Mouse (Mus musculus) midbrain, postnatal 0 days (tissue): Measurements from ENCODE around the gene 9330182O14Rik. TPM values are rescaled to one million over a fixed set of nuclear protein-coding genes. Genes with fewer than 3 reads are reported as not detected.

Source experiments
- ATAC-seq: fragments of 200-750 bp; cut with Nextera tagmentation; 2 replicates; pipeline ENCODE4 v1.8.0; 2017; ENCODE audit warnings: moderate number of reproducible peaks, mild to moderate bottlenecking, moderate TSS enrichment, moderate library complexity; ENCODE audit not compliant: low FRiP score
- DNase-seq: peaks from one replicate; pipeline ENCODE4 v3.0.0-alpha.2; 2015; ENCODE audit warnings: low spot score
- H3K27ac ChIP-seq: fragments of 300-500 bp; sonication (generic); 2 replicates; pipeline ENCODE4 v1.5.1; 2014; ENCODE audit warnings: low read depth, mild to moderate bottlenecking, low read length, mixed read lengths
- H3K27me3 ChIP-seq: fragments of 300-500 bp; sonication (generic); 2 replicates; pipeline ENCODE4 v1.6.1; 2014; ENCODE audit warnings: low read length, control low read depth, mixed read lengths; ENCODE audit not compliant: insufficient read depth
- H3K36me3 ChIP-seq: fragments of 300-500 bp; sonication (generic); 2 replicates; pipeline ENCODE4 v1.6.1; 2014; ENCODE audit warnings: low read length, control low read depth, mixed read lengths; ENCODE audit not compliant: insufficient read depth
- H3K4me1 ChIP-seq: fragments of 300-500 bp; sonication (generic); 2 replicates; pipeline ENCODE4 v1.6.1; 2014; ENCODE audit warnings: mild to moderate bottlenecking, control low read depth, antibody characterized with exemption, low read length, mixed read lengths; ENCODE audit not compliant: insufficient read depth
- H3K4me2 ChIP-seq: fragments of 300-500 bp; sonication (generic); 2 replicates; pipeline ENCODE4 v1.6.1; 2014; ENCODE audit warnings: low read depth, mild to moderate bottlenecking, low read length, mixed read lengths; ENCODE audit not compliant: poor library complexity, severe bottlenecking
- H3K4me3 ChIP-seq: fragments of 300-500 bp; sonication (generic); 2 replicates; pipeline ENCODE4 v1.5.1; 2014; ENCODE audit warnings: low read depth, mild to moderate bottlenecking, low read length, moderate library complexity
- H3K9ac ChIP-seq: fragments of 300-500 bp; sonication (generic); replicated peaks from 2 replicates; pipeline ENCODE4 v1.6.1; 2014; ENCODE audit warnings: mild to moderate bottlenecking, low read length, moderate library complexity, mixed read lengths; ENCODE audit not compliant: poor library complexity, severe bottlenecking
- H3K9me3 ChIP-seq: fragments of 300-500 bp; sonication (generic); 2 replicates; pipeline ENCODE4 v1.6.1; 2016; ENCODE audit warnings: low read length, control low read depth
- CTCF ChIP-seq: IDR thresholded peaks from 2 replicates; pipeline ENCODE4 v1.5.1; 2016; ENCODE audit warnings: antibody characterized with exemption, mild to moderate bottlenecking
- WGBS: fragments of 180-500 bp; shearing (Covaris S2); extraction: QIAGEN DNeasy Blood & Tissue Kit; methylation state at CpG from one replicate; pipeline ENCODE4 v1.1.7; 2014; 5-methylcytosine and 5-hydroxymethylcytosine counted together
- microRNA-seq: library from miRNA; unstranded; fragments of <30 nt; microRNA quantifications from one replicate; pipeline ENCODE4, GENCODE M21; 2016; ENCODE audit warnings: borderline number of aligned reads
- polyA plus RNA-seq: library from polyadenylated mRNA; unstranded; fragments of >200 nt; fragmentation: Nextera tagmentation; extraction: Ambion mirVana; gene quantifications from 2 replicates; pipeline ENCODE4 v1.2.1, GENCODE M21; 2015
- total RNA-seq: library from RNA; depleted of rRNA; stranded (reverse); fragments of >200 nt; gene quantifications from 2 replicates; pipeline ENCODE4 v1.2.3, GENCODE M21; 2014

The 9330182O14Rik gene
- total and polyA plus RNA-seq, 2 experiments from 2014 or later = not detected

GRCm38 (mm10) chr15:40169705-40170104, 35.5 kb downstream of the 9330182O14Rik start:
- peak overlapping the region; percentile 1; the same call in 1 of the 2 replicates for H3K4me3 ChIP-seq
- no peaks in the 10 kb centered on the region for H3K4me1 ChIP-seq
- H3K9ac ChIP-seq = no peak overlapping the region
- WGBS = 13% methylated on average over 13 of the region's 13 CpGs
- TF ChIP-seq CTCF = no peak
- DNase-seq (peak; percentile 74), ATAC-seq (peak; percentile 65; the same call in 1 of the 2 replicates)
- H3K27ac ChIP-seq = no peak overlapping the region
- no peaks in the 10 kb centered on the region for H3K36me3 ChIP-seq
- H3K4me2 ChIP-seq = peak overlapping the region; percentile 23
- no peaks in the 10 kb centered on the region for H3K27me3 ChIP-seq
- no peaks in the 10 kb centered on the region for H3K9me3 ChIP-seq

GRCm38 (mm10) chr15:40179423-40179822, 45.3 kb downstream of the 9330182O14Rik start:
- Histone ChIP-seq H3K27ac (no peak overlapping the region), H3K36me3 (no peaks in the 10 kb centered on the region), H3K4me3 (no peak overlapping the region), H3K27me3 (no peaks in the 10 kb centered on the region), H3K4me1 (no peaks in the 10 kb centered on the region), H3K4me2 (no peak overlapping the region), H3K9ac (no peak overlapping the region), H3K9me3 (no peaks in the 10 kb centered on the region)
- WGBS = 21% methylated on average over 2 of the region's 2 CpGs
- ATAC-seq (no peak), DNase-seq (no peak)
- no peak for TF ChIP-seq CTCF

GRCm38 (mm10) chr15:40187017-40187416, 52.9 kb downstream of the 9330182O14Rik start:
- no peaks in the 10 kb centered on the region for H3K9me3 ChIP-seq
- no peak for DNase-seq
- no peak for ATAC-seq
- H3K9ac ChIP-seq = no peak overlapping the region
- H3K4me3 ChIP-seq = no peak overlapping the region
- no peaks in the 10 kb centered on the region for H3K36me3 ChIP-seq
- no peak overlapping the region for H3K27ac ChIP-seq
- TF ChIP-seq CTCF = no peak
- no peaks in the 10 kb centered on the region for H3K4me1 ChIP-seq
- 74% methylated on average over 6 of the region's 6 CpGs for WGBS
- no peak overlapping the region for H3K4me2 ChIP-seq
- no peaks in the 10 kb centered on the region for H3K27me3 ChIP-seq

Small RNA genes within 50 kb of the gene (microRNA-seq; reads per million reads assigned to microRNA genes)
- gene Gm25958 = not detected
